Mouse (Mus musculus) kidney, embryonic 14.5 days (tissue): ENCODE measurements around the gene Inca1. TPM values are rescaled to one million over a fixed set of nuclear protein-coding genes. Genes with fewer than 3 reads are reported as not detected.

Source experiments
- ATAC-seq: fragments of 200-750 bp; cut with Nextera tagmentation; 2 replicates; pipeline ENCODE4 v1.8.0; 2017; ENCODE audit warnings: moderate number of reproducible peaks, mild to moderate bottlenecking, moderate TSS enrichment, moderate library complexity; ENCODE audit not compliant: low FRiP score, low TSS enrichment
- H3K27ac ChIP-seq: fragments of 300-500 bp; sonication (generic); 2 replicates; pipeline ENCODE4 v1.5.1; 2014; ENCODE audit warnings: low read depth, mild to moderate bottlenecking, low read length, moderate library complexity, mixed read lengths
- H3K27me3 ChIP-seq: fragments of 300-500 bp; sonication (generic); 2 replicates; pipeline ENCODE4 v1.6.1; 2014; ENCODE audit warnings: mild to moderate bottlenecking, low read length; ENCODE audit not compliant: control insufficient read depth, insufficient read depth
- H3K36me3 ChIP-seq: fragments of 300-500 bp; sonication (generic); 2 replicates; pipeline ENCODE4 v1.6.1; 2014; ENCODE audit warnings: low read length, mixed read lengths; ENCODE audit not compliant: control insufficient read depth, insufficient read depth
- H3K4me1 ChIP-seq: fragments of 300-500 bp; sonication (generic); 2 replicates; pipeline ENCODE4 v1.6.1; 2014; ENCODE audit warnings: low read length, mixed read lengths; ENCODE audit not compliant: control insufficient read depth, insufficient read depth
- H3K4me2 ChIP-seq: fragments of 300-500 bp; sonication (generic); replicated peaks from 2 replicates; pipeline ENCODE4 v1.6.1; 2014; ENCODE audit warnings: low read depth, mild to moderate bottlenecking, low read length
- H3K4me3 ChIP-seq: fragments of 300-500 bp; sonication (generic); 2 replicates; pipeline ENCODE4 v1.5.1; 2014; ENCODE audit warnings: mild to moderate bottlenecking, low read length
- H3K9ac ChIP-seq: fragments of 300-500 bp; sonication (generic); 2 replicates; pipeline ENCODE4 v1.6.1; 2014; ENCODE audit warnings: low read depth, mild to moderate bottlenecking, low read length, moderate library complexity
- H3K9me3 ChIP-seq: fragments of 300-500 bp; sonication (generic); 2 replicates; pipeline ENCODE4 v1.6.1; 2016; ENCODE audit warnings: low read length; ENCODE audit not compliant: control insufficient read depth
- WGBS: fragments of 180-500 bp; shearing (Covaris S2); extraction: QIAGEN DNeasy Blood & Tissue Kit; methylation state at CpG from one replicate; pipeline ENCODE4 v1.1.7; 2014; 5-methylcytosine and 5-hydroxymethylcytosine counted together
- polyA plus RNA-seq: library from polyadenylated mRNA; unstranded; fragments of >200 nt; fragmentation: Nextera tagmentation; extraction: Ambion mirVana; gene quantifications from 2 replicates; pipeline ENCODE4 v1.2.1, GENCODE M21; 2014

Inca1 gene
- polyA plus RNA-seq, 1 experiment from 2014 or later, result 1.3 TPM

DNA sequence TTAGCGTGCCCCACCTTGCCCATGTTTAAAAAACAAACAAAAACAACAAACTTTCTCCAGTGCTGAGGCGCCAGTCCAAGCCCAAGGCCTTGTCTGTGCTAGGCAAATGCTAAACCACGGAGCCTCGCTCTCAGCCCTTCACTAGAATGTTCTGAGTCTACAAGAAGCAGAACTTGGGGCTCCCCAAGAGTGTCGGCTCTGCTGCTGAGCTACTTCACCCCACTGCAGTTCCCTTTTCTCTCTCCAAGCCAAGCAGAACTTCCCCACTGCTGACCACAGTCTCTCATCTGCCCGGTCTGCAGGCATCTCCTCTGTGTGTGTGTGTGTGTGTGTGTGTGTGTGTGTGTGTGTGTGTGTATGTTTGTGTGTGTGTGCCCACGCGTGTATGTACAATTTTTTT is 20.1 kb downstream of the Inca1 start:
- ATAC-seq, result no peak
- WGBS, result 96% methylated on average over 8 of the region's 8 CpGs
- H3K4me2 ChIP-seq, result no peak overlapping the region

DNA sequence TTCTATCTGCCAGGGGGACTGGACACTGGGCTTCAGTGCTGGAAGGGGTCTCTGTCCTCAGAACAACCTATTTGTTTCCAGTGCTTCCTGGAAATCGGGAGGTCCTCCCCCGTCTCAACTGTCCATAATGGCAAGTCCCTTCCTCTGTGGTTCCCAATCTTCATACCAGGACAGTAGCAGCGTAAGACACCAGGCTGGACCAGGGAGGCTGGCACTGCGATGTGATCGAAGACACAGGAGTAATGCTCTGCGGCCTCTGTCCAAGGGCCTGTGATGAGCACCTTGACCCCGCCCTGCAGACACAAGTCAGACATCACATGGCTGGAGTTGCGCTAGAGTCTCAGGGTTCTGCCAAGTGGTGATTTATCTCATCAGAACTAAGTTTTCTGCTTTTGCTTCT is 20.6 kb downstream of the Inca1 start:
- no peak overlapping the region for H3K27ac ChIP-seq
- 95% methylated on average over 8 of the region's 8 CpGs for WGBS
- no peak overlapping the region for H3K4me3 ChIP-seq
- no peak for ATAC-seq
- H3K27me3 ChIP-seq, result no peaks in the 10 kb centered on the region
- H3K9ac ChIP-seq, result no peak overlapping the region
- no peaks in the 10 kb centered on the region for H3K9me3 ChIP-seq
- no peak overlapping the region for H3K4me2 ChIP-seq
- H3K4me1 ChIP-seq, result peaks cover 5% of the 10 kb centered on the region
- H3K36me3 ChIP-seq, result peaks cover 47% of the 10 kb centered on the region

More for the DNA sequence above, 20.1 kb downstream of the Inca1 start:
- H3K9me3 ChIP-seq, result no peaks in the 10 kb centered on the region
- H3K27ac ChIP-seq, result no peak overlapping the region
- H3K4me1 ChIP-seq, result peaks cover 5% of the 10 kb centered on the region
- H3K27me3 ChIP-seq, result no peaks in the 10 kb centered on the region
- H3K36me3 ChIP-seq, result peaks cover 52% of the 10 kb centered on the region
- H3K4me3 ChIP-seq, result no peak overlapping the region
- no peak overlapping the region for H3K9ac ChIP-seq

DNA sequence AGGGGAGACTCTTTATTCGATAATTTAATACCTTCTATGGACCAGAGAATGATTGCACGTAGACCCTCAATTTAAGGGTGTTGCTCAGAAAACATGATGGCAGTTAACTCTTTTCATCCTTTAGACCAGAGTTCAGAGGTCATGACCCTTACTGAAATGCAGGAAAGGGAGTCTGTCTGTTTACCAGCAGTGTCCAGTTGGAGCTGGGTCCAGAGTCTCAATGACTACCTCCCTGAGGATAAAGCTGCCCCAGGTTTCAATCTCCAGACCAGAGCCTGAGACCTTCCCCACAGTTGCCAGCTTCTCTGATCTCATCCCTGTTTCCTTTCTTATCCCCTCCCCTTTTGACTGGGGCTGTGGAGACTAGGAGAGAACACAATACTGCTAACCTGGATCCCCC is 21.4 kb downstream of the Inca1 start:
- H3K4me3 ChIP-seq, result no peak overlapping the region
- H3K9ac ChIP-seq, result no peak overlapping the region
- ATAC-seq, result no peak
- no peaks in the 10 kb centered on the region for H3K9me3 ChIP-seq
- no peak overlapping the region for H3K4me2 ChIP-seq
- no peak overlapping the region for H3K27ac ChIP-seq
- H3K36me3 ChIP-seq, result peaks cover 45% of the 10 kb centered on the region
- H3K4me1 ChIP-seq, result peaks cover 5% of the 10 kb centered on the region
- no peaks in the 10 kb centered on the region for H3K27me3 ChIP-seq
- 69% methylated on average over 2 of the region's 2 CpGs for WGBS

DNA sequence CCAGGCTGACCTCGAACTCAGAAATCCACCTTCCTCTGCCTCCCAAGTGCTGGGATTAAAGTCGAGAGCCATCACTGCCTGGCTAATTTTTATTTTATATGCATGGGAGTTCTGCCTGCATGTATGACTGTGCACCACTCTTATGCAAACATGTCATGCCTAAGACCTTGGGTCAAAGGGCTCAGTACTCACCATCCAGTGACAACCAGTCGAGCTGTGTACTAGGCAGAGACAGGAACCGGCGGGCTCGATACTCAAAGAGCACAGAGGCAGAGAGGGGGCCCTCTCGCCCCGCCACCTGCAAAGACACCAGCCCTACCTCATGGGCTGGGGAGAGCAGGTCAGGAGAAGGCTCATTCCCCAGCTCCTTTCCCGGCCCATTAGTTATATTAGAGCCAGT is 21.9 kb downstream of the Inca1 start:
- WGBS, result 78% methylated on average over 9 of the region's 9 CpGs
- H3K4me2 ChIP-seq, result no peak overlapping the region
- H3K9ac ChIP-seq, result no peak overlapping the region
- H3K4me3 ChIP-seq, result no peak overlapping the region
- peaks cover 40% of the 10 kb centered on the region for H3K36me3 ChIP-seq
- H3K27me3 ChIP-seq, result no peaks in the 10 kb centered on the region
- no peak for ATAC-seq
- peaks cover 5% of the 10 kb centered on the region for H3K4me1 ChIP-seq
- no peak overlapping the region for H3K27ac ChIP-seq
- no peaks in the 10 kb centered on the region for H3K9me3 ChIP-seq

- Histone ChIP-seq H3K4me1 (peaks cover 10% of the 10 kb centered on the region), H3K27me3 (no peaks in the 10 kb centered on the region), H3K36me3 (peaks cover 37% of the 10 kb centered on the region), H3K9ac (no peak overlapping the region), H3K4me2 (no peak overlapping the region), H3K9me3 (no peaks in the 10 kb centered on the region), H3K27ac (no peak overlapping the region), H3K4me3 (no peak overlapping the region)
- ATAC-seq, result no peak
- 72% methylated on average over 11 of the region's 11 CpGs for WGBS
These were observed 25.5 kb downstream of the Inca1 start for GRCm38 (mm10) chr11:70674501-70674900.

DNA sequence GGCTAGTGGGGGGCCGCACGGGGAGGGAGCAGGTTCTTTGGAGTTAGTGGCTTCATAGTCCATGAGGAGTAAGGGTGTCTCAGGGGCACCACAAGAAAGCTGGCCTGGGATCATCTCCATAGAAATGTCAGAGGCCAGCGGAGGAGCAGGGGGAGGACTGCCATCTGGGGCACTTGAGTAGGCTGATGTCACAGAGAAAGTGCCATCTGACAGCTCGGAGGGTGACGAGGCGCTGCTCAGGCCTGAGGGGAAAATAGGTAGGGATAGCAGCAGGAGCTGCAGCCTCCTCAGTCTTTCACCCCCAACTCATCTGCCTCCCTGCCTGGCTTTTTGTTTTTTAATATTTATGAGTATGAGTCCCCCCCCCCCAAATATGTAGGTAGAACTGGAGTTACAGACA is 25.9 kb downstream of the Inca1 start:
- H3K4me3 ChIP-seq, result no peak overlapping the region
- H3K9me3 ChIP-seq, result no peaks in the 10 kb centered on the region
- no peak overlapping the region for H3K27ac ChIP-seq
- H3K36me3 ChIP-seq, result peaks cover 32% of the 10 kb centered on the region
- WGBS, result 79% methylated on average over 6 of the region's 6 CpGs
- no peak for ATAC-seq
- H3K9ac ChIP-seq, result no peak overlapping the region
- peaks cover 10% of the 10 kb centered on the region for H3K4me1 ChIP-seq
- H3K4me2 ChIP-seq, result no peak overlapping the region
- H3K27me3 ChIP-seq, result no peaks in the 10 kb centered on the region

GRCm38 (mm10) chr11:70671333-70672047 is 28.5 kb downstream of the Inca1 start:
- no peaks in the 10 kb centered on the region for H3K27me3 ChIP-seq
- no peak overlapping the region for H3K4me2 ChIP-seq
- no peak overlapping the region for H3K27ac ChIP-seq
- peaks cover 15% of the 10 kb centered on the region for H3K4me1 ChIP-seq
- ATAC-seq, result no peak
- 0 out of 2 replicates have a peak overlapping the region, but pooled peaks have one; percentile 62 for H3K9ac ChIP-seq
- H3K36me3 ChIP-seq, result peaks cover 30% of the 10 kb centered on the region
- no peaks in the 10 kb centered on the region for H3K9me3 ChIP-seq
- 89% methylated on average over 16 of the region's 16 CpGs for WGBS
- H3K4me3 ChIP-seq, result no peak overlapping the region

GRCm38 (mm10) chr11:70670483-70670882 is 29.5 kb downstream of the Inca1 start:
- ATAC-seq, result no peak
- Histone ChIP-seq H3K4me2 (peak overlapping the region; percentile 70), H3K9me3 (no peaks in the 10 kb centered on the region), H3K4me3 (peak overlapping the region; percentile 57), H3K4me1 (peaks cover 15% of the 10 kb centered on the region), H3K27ac (peak overlapping the region; percentile 89; the same call in 1 of the 2 replicates), H3K27me3 (no peaks in the 10 kb centered on the region), H3K36me3 (peaks cover 34% of the 10 kb centered on the region), H3K9ac (peak overlapping the region; percentile 62)
- WGBS, result 43% methylated on average over 14 of the region's 14 CpGs

DNA sequence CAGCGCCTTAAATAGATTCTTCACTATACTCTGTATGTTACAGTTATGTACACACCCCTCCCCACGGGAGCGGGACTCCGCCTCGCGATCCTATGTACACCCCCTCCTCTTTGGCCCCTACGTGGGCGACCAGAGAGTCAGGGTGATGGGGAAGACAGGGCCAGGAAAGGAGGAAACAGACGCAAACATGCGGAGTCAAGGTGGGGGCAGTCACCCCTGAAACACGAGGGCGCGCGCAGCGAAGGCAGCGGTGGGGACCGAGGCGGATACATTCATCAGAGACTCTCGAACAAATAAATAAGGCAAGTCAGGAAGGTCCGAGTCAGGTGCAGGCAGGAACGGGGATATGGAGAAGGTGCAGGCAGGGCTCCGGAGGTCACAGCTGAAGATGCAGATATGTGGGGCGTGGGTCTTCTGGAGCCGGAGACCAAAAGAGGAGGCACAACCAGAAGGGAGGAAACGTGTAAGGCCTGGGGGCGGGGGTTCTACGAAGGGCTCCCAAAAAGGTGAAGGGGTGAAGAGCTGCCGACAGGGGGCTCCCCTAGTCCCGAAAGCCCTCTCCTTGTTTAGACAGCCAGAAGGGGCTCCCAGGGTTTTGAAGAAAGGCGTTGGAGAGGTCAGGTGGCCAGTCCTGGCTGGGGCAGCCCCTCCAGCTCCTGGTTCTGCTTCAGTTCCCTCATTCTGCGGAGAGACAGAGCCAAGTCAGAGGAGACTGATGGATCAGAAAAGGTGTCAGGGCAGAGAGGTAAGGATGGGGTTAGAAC is 30.2 kb downstream of the Inca1 start:
- H3K9ac ChIP-seq, result peak overlapping the region; percentile 62
- H3K9me3 ChIP-seq, result no peaks in the 10 kb centered on the region
- peak overlapping the region; percentile 70 for H3K4me2 ChIP-seq
- no peaks in the 10 kb centered on the region for H3K27me3 ChIP-seq
- peak overlapping the region; percentile 89 for H3K27ac ChIP-seq
- under 1% methylated on average over 31 of the region's 31 CpGs for WGBS
- ATAC-seq, result peak; percentile 51
- peak overlapping the region; percentile 57 for H3K4me3 ChIP-seq
- H3K36me3 ChIP-seq, result peaks cover 41% of the 10 kb centered on the region
- H3K4me1 ChIP-seq, result peaks cover 15% of the 10 kb centered on the region
